Mouse (Mus musculus): ENCODE measurements around the gene Sptlc2.
"Not testable (repeated sequence)": the region's sequence is repeated elsewhere in the genome, so short reads cannot be mapped to it uniquely, and the experiment has no call there.

Gene Sptlc2

DNA sequence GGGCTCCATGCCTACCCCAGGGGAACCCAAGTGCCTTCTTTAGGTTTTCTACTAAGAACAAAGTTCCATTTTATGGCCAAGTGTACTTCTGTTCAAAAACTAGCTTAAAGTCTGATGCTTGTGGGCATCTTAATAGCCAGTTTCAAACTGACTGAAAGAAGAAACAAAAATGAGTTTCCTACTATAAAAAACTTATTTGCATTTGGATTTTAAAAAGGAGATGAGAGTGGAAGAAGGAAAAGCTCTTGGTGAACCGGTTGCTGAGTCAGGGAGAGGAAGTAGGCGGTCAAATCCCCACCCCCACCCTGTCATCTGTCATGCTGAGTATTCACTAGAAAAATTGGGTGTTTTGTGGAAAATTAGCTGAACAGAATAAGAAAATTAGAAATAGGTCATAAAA, 57.9 kb downstream of the Sptlc2 start:
- DNase-seq: no peak

DNA sequence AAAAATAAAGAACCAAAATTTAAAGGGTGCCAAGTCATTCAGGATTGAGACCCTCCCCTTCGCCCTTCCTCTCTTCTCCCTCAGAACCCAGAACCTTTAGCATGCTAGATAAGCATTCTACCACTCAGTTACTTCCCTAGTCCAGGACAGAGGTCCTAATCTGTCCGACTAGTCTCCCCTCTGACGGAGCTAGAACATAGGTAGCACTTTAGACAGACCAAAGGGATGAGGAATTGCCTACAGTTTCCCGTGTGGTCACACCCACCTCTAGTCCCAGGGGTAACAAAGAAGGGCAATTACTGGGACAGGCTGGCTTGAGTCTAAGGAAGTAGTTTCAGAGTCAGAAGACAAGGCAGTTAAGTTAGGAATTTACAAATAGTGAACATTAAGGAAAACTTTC, 60.1 kb downstream of the Sptlc2 start:
- DNase-seq: no peak

DNA sequence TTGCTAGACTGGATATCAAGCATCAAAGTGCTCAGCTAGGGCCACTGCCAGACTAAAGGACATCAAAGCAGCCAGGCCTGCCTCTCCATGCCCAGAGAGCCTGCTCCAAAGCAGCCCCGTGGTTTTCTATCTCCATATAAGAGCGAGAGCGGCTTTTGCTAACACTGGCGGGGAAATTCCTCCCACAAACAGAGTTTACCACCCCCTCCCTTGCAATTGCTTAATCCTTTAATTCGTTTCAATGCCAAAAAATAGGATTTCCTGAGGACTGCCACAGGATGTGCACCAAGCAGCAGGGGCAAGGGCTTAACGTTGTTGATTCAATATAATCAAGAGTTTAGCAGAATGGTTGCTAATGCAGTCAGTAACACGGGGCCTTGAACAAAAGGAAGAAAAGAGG, 60.5 kb downstream of the Sptlc2 start:
- DNase-seq: no peak

DNA sequence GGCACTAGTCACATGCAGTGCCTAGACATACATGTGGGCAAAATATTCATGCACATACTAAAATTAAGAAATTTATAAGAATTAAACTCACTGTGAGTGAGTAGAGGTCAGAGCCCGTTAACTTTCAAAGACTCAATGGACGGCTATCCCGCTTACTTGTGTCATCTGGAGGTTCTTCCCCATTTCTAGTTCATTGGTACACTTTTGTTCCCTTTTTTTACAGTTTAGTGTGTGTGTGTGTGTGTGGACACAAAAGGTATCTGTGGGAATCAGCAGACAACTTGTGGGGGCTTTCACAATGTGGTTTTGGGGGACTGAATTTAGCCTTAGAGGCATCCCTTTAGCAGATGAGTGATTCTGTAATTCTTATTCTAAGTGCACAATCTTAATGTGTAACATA, 62.7 kb downstream of the Sptlc2 start:
- no peak for DNase-seq

DNA sequence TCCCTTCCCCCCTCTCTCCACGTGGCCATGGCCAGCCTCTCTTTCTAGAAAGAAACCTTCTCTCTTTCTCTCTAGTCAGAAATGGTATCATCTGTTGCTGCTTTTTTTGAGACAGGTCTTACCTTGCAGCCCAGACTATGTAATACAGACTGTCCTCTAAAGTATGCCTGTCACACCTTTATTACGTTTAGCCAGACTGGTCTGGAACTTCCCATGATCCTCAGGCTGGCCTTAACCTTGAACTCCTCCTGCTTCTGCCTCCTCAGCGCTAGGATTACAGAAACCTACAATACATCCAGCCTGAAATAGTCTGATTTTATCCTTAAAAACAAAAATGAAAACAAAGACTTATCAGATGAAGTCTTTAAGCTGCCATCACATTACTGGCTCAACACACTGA, 68.9 kb downstream of the Sptlc2 start:
- DNase-seq: no peak

DNA sequence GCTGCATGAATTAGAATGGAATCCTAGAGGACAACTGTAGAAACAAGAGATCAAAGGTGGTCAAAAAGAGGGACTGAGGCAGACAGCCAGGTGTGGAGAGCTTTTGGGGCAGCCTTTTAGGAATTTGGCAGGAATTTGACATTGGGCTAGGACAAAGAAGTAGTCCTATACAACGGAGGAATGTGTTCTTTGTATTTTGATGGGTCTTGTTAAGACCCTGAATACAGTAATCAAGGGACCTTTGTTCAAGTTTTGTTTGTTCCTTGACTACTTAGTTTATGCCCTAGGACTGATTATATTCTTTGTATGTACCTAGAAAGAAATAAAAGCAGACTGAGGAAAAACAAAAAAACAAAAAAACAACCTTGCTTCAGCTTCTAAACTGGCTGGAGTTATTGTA, 70.2 kb downstream of the Sptlc2 start:
- DNase-seq: no peak

DNA sequence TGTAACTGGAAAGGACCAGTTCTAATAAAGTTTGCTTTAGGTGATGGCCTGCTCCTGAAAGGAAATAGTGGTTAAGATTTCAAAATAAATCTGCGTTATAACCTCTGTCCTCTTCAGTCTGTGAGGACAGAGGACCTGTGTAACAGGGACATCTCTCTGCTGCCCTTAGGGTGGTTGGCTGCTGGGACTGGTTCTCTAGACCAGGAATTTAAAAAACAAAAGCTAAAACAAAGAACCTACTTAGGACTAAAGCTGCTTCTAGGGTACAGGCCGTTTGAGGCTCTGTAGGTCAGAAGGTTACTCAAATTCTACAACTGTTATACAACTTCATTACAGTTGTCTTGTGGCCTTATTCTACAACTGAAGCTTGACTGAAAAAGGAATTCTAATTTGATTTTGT, 75.1 kb downstream of the Sptlc2 start:
- DNase-seq: no peak

DNA sequence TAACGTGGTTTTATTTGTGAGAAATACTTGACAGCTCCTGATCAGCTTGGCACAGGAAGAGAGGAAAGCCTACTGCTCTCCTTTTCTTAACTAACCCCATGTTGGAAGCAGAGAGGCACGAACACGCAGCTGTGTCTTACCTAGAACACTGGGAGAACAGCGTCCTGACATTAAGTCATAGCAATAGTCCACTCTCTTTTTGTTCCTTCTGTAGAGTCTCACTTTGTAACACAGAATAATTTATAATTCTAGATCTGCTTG, 81.6 kb downstream of the Sptlc2 start:
- DNase-seq: not testable (repeated sequence)

DNA sequence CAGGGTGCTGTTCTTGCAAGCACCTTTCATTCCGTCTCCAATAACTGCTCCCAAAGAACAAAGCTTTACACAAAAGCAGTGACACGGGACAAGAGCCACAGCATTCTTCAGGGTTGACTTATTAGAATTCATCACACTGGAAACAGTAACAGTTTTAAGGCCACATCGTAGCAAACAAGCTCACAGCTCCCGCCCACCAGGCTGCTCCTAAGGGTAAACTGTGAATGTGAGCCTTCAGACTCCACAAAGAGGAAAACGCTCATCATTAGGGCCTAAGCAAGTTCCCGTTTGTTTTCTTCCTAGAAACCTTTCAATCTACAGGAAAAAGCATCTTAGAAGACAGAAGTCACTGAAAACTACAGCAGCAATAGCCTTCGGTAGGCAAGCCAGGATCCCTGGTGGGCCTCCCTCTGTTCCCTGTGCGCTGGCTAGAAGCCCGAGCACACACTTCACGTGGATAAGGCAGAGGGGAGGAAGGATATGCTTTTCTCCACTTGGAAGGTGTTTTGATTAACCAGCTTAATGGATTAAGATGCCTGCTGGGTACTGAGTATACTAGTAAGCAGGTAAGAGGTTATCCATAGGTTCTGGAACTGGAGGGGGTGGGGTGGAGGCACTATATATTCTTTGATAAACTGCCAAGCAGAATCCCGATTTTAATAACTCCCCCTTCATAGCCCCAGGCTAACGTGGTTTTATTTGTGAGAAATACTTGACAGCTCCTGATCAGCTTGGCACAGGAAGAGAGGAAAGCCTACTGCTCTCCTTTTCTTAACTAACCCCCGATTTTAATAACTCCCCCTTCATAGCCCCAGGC, 82.2 kb downstream of the Sptlc2 start:
- DNase-seq: no peak

DNA sequence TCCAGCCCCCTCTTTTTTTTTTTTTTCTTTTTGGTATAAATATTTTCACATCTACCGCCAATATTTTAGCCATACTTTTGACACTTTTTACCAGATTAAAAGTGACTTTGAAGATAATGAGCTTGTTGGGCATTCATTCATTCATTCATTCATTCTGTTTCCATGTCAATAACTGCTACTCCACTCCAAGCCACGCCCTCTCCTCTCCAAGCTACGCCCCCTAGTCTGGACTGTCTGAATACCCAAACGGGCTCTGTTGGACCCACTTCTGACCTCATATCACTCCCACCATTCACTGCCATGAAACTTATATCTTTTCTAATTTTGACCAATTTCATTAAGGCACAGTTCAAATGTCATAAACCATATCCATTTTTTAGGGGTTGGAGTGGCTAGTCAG, 87.0 kb downstream of the Sptlc2 start:
- no peak for DNase-seq

DNA sequence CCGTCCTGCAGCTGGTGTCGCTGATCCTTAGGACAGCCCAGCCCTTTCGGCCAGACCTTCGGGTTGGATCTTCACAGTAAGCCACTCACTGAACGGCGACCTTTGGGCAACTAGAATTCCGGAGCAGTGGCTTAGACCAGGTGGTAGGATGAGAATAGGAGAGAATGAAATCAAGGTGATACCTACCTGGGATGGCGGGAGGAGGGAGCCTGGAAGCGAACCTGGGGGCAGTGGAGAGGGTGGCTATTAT, 87.8 kb downstream of the Sptlc2 start:
- DNase-seq: peak; percentile 5 to 31

DNA sequence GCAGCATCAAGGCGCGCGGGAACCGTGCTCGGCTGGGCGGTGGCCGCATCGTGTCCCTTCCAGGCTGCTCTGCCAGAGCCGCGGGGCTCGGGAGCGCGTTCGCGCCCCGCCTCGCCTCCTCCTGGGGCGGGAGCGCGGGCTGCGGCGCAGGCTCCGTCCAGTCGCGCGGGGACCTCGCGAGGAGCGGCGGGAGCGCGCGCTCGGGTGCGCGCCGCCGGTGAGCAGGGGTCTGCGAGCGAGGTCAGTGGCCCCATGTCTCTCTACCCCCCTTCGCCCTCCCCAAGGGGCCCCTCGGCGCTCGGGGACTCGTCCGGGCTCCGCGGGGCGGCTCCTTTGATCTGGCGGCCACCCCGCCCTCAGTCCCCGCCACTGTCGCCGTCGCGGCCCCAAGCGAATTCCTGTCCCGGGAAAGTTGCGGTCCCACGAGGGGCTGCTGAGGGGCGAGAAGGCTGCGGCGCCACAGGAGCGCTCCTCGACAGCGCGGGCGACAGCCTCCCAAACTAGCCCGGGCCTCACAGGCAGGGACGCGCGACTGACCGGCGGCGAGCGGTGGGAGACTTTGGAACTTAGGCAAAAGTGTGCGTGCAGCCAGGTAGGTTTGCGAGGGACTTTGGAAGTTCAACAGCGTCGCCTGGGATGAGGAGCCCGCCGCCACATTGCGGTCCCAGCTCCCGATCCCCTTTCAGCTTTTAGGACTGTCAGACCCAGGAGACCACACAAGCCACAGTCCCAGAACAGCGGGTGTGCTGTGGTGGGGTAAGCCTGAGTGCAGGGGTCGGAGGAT, 88.3 kb downstream of the Sptlc2 start, which contains the start of gene Ism2:
Gene Ism2, minus strand, starts transcription at position 49 of the 784 bp plus-strand sequence.
- peak; percentile 20 to 56 for DNase-seq

DNA sequence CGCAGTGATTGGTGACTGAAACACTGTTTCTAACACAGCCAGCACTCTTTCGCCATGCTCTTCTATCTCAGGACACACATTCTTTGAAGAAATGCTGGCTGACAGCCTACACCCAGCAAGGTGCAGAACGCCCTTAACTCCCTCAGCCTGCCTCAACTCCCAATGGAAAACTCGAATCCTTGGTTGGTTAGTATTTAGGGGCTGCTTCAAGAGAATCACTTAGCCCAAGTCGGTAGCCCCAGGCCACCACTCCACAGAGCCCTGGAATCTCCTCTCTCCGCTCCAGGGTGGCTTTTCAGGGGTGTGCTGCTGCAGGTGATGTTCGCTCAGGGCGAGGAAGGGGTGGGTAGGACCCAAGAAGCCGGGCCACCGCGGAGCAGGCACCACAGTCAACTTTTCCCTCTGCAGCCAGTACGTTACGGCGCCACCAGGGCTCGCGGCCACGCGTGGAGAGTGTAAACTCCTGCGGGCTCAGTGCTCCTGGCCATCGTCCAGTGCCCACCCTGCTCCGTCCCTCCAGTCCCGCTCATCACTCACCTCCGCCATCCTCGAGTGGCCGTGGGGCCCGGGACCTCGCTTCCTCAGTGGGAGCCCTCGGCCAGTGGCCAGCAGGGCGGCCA, 89.0 kb downstream of the Sptlc2 start:
- no peak for DNase-seq

DNA sequence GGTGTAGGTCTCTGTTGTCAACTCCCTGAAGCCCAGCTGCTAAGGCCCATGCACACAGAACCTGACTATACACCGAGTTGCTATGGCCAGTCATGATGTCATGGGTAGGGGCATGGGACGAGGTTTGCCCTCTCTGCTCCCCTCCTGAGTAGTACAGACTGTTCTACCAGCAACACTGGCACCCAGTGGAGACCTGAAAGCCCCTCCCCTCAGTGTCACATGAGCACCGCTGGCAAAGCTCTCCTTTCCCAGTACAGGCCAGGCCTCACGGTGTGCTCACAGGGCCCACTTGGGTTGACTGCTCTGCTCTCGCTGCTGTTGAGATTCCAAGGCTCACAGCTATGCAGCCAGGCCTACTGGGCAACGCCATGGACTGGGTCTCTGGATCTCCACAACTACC, 94.2 kb downstream of the Sptlc2 start:
- peak in 1 of 2 experiments; percentile 11 for DNase-seq

DNA sequence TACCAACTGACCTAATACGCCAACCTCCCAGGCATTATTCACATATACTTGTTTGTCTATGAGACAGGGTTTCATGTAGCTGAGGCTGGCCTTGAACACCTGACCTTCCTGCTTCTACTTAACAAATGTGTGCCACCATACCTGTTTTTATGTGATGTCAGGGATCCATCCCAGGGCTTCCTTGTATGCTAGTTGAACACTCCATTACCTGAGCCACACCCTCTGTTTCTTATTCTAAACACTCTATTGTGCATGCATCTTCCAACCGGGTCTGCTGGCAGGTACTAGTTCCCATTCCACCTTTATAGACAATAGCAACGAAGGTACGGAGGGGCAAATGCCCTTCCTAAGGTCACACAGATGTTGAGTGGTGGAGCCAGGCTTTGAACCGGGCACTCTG, 99.1 kb downstream of the Sptlc2 start:
- DNase-seq: no peak

DNA sequence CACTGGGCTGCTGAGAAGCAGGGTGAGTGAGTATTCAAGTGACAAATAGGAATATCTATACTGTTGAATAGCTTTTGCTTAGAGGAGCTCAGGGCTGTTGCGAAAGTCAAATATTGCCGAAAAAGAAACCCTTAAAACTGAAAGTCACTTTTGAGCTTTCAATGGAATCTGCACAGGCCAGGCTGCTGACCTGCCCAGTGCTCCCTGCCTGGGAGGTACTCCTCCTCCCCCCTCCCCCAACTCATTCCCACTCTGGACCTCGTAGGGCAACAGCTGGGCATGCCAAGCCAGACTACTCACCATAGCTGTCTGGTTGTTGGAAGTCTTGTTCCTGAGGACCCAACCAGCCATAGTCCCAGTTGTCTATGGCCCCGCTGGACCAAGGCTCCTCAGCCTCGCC, 103.4 kb downstream of the Sptlc2 start:
- DNase-seq: no peak

DNA sequence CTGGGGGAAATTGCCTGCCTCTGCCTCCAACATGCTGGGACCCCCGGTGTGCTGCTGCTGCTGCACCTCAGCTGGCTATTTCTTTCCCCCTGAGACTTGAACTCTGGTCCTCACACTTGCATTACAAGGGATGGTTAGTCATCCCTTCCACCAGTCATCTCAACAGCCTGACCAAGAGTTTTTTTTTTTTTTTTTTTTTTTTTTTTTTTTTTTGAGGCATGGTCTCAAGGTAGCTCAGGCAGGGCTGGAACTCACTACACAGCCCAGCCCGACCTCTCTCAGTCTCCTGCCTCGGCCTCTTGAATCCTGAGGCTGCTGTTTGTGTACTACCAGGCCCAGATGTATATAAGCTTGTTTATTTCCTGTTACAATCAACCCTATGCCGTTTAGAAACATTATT, 103.9 kb downstream of the Sptlc2 start:
- DNase-seq: no peak

DNA sequence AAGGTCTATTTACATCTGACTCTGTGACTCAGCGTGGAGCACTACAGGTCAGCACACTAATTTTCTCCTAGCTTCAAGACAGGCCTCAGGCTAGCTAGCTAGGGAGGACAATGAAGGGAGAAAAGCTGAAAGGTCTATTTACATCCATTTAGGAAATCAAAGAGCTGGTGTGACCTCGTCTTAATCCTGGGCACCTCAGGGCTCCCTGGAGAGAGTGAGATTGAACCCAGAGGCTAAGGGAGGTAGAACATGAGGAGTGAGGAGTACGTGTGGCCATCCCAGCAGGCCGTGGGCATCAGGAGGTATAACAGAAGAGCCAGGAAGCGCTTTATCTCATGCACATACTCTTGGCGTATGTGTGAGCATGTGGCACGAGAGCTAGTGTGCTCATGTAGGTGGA, 104.4 kb downstream of the Sptlc2 start:
- DNase-seq: no peak

DNA sequence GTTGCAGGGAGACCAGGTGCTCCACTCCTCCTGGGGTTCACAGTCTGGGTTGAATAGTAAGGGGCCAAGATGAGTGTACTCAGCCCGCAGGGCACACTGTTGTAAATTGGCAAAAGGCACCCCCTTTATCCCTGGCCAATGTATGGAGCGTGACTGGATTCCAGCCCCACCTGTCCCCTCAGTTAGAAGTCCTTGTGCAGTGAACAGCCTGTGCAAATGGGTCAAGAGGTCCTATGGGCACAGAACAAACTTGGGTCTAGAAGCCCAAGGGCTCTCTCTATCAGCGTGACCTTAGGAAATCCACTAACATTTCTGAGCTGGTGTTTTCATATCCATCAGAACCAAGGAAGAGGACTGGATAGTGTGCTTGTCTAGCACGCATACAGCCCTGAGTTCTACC, 105.4 kb downstream of the Sptlc2 start:
- DNase-seq: no peak

DNA sequence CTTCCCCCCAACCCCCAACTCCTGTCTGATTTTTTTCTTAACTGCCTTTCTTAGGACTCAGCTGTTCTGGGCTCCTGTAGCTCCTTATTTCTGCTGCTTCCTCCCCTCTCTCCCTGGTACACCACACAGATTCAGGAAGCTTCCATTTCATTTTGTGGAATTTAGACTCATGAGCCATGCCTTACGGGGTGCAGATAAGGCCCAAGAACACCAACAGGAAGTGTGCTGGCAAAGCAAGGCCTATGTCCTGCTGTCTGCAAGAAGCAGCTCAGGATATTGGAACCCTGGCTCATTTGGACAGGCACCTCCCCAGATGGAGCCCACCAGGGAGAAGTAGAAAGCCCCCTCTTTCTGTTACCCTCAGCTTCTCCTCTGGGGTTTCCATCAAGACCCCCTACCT, 106.4 kb downstream of the Sptlc2 start:
- DNase-seq: no peak

DNA sequence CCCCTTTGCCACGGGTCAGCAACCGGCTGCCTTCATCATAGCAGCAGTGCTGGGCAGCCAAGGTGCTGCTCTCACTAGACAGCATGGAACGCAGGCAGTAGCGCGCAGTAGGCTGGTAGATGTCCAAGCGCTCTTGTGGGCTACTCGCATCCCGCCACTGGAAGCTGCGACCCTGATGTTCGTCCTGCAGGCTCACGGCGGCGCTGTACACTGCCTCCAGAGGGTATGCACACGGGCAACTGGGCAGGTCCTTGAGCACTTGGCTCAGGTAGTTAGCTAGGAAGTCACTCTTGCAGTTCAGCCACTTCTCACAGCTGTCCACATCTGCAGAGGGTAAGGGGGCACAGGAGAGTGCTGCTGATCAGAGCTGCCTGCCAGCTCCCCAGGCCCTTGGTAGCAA, 108.3 kb downstream of the Sptlc2 start:
- DNase-seq: peak; percentile 7 to 47

DNA sequence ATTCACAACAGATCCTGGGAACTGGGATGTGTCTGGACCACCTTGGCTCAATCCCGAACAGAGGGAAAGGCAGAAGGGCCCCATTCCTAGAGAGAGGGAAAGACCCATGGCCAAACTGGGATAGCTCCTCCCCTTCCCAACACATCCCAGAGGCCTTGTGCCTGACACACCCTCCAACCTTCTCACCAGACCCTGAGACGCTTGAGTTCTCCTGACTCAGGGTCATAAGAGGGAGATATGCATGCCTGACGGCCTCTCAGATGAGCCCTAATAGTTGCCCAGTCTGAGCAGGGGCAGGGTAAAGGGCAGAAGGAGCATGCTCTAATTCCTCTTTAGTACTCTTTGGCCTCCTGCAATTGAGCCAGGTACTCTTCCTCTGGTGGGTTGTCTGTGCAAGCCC, 108.8 kb downstream of the Sptlc2 start:
- peak in 1 of 2 experiments; percentile 9 for DNase-seq

DNA sequence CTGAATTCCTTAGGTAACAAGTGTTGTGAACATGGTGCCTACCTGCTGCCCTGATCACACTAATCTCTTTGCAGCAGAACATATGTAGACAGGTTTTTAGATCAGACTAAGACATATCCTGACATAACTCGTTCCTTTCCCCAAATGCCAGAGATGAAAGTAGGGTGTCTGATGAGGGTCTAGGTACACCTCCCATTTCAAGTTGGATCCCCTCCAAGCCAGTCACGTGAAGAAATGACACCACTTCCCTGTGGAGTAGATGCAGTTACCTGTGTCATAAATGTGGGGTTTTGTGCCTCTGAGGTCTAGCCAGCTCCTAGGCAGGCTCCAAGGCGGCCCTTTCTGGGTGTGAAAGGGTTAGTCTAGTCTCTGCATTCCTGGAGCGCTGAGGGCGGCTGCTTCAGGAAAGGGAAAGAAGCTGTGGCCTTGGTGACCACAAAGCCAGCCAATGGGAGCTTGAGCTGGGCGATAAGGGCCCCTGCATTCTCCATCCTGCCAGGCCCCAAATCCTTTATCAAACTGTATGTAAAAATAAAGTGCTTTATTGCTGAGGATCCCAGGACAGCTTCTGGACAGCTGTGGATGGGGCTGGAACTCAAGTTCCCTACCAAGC, 109.9 kb downstream of the Sptlc2 start:
- no peak for DNase-seq

DNA sequence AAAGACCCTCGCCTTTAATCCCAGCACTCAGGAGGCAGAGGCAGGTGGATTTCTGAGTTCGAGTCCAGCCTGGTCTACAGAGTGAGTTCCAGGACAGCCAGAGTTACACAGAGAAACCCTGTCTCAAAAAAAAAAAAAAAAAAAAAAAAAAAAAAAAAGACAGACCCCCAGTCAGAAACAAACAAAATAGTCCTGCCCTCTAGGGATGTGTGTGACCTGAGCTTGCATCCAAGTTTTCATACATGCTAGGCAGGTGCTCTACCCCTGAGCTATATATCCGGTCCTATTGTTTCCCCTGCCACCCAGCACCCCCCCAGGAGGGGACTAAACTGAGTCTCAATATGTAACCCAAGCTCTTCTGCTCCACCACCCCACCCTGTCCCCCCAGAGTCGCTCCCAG, 110.9 kb downstream of the Sptlc2 start:
- not testable (repeated sequence) for DNase-seq
